Mouse (Mus musculus) right cerebral cortex, adult 18-20 months (tissue): ENCODE measurements at regions not wholly inside any gene's neighbourhood (a gene's known extent, or its start where the extent isn't known, plus 50 kb on each side); places are given as distances from the start of the nearest gene placed in this dataset.

ENCODE experiments used
- DNase-seq: peaks from one replicate; pipeline ENCODE4 v3.0.0; 2022; ENCODE audit warnings: mixed read lengths

GRCm38 (mm10) chr15:62230773-62231172 lies 1308.0 kb upstream of the A1bg start:
- no peak for DNase-seq

- DNase-seq = no peak
Observed at GRCm38 (mm10) chr15:62229491-62230283, 1306.9 kb upstream of the A1bg start.

- DNase-seq = no peak
Observed at GRCm38 (mm10) chr15:62229023-62229422, 1306.2 kb upstream of the A1bg start.

- no peak for DNase-seq
Observed at GRCm38 (mm10) chr15:62224798-62225197, 1302.0 kb upstream of the A1bg start.

- DNase-seq = no peak
Observed at GRCm38 (mm10) chr15:62224191-62224590, 1301.4 kb upstream of the A1bg start.

GRCm38 (mm10) chr15:62223156-62223840 lies 1300.5 kb upstream of the A1bg start:
- no peak for DNase-seq

- no peak for DNase-seq
Observed at GRCm38 (mm10) chr15:62222731-62223130, 1299.9 kb upstream of the A1bg start.

GRCm38 (mm10) chr15:62222201-62222600 lies 1299.4 kb upstream of the A1bg start:
- DNase-seq = no peak

GRCm38 (mm10) chr15:62221024-62221819 lies 1298.4 kb upstream of the A1bg start:
- no peak for DNase-seq

- no peak for DNase-seq
Observed at GRCm38 (mm10) chr15:62220620-62221019, 1297.8 kb upstream of the A1bg start.

GRCm38 (mm10) chr15:62219934-62220540 lies 1297.2 kb upstream of the A1bg start:
- no peak for DNase-seq

GRCm38 (mm10) chr15:62218346-62219080 lies 1295.7 kb upstream of the A1bg start:
- DNase-seq = no peak

GRCm38 (mm10) chr15:62216688-62217477 lies 1294.1 kb upstream of the A1bg start:
- no peak for DNase-seq

- no peak for DNase-seq
Observed at GRCm38 (mm10) chr15:62215616-62216398, 1293.0 kb upstream of the A1bg start.

- no peak for DNase-seq
Observed at GRCm38 (mm10) chr15:62214300-62214699, 1291.5 kb upstream of the A1bg start.

GRCm38 (mm10) chr15:62212283-62212910 lies 1289.6 kb upstream of the A1bg start:
- DNase-seq = no peak

- no peak for DNase-seq
Observed at GRCm38 (mm10) chr15:62209881-62210481, 1287.2 kb upstream of the A1bg start.

GRCm38 (mm10) chr15:62209296-62209695 lies 1286.5 kb upstream of the A1bg start:
- no peak for DNase-seq

- DNase-seq = no peak
Observed at GRCm38 (mm10) chr15:62206502-62206902, 1283.7 kb upstream of the A1bg start.
